Mouse (Mus musculus) kidney, adult 2 months (tissue): ENCODE data around the gene Myo9b. TPM values are rescaled to one million over a fixed set of nuclear protein-coding genes. Genes with fewer than 3 reads are reported as not detected.
"Not testable (repeated sequence)": the region's sequence is repeated elsewhere in the genome, so short reads cannot be mapped to it uniquely, and the experiment has no call there.

Experiments
- DNase-seq: peaks from one replicate; pipeline ENCODE4 v3.0.0; 2021
- H3K27ac ChIP-seq: fragments of 200-500 bp; 2 replicates; pipeline ENCODE4 v1.5.1; 2012; ENCODE audit warnings: low read depth, low read length, control low read depth, inconsistent platforms; ENCODE audit not compliant: insufficient read depth
- H3K27me3 ChIP-seq: fragments of 200-500 bp; replicated peaks from 2 replicates; pipeline ENCODE4 v1.6.1; 2012; ENCODE audit warnings: mild to moderate bottlenecking, moderate library complexity, low read length, inconsistent platforms; ENCODE audit not compliant: control insufficient read depth, insufficient read depth
- H3K36me3 ChIP-seq: fragments of 200-500 bp; 2 replicates; pipeline ENCODE4 v1.6.1; 2012; ENCODE audit warnings: mild to moderate bottlenecking, moderate library complexity, low read length, inconsistent platforms; ENCODE audit not compliant: control insufficient read depth, insufficient read depth
- H3K4me1 ChIP-seq: fragments of 200-500 bp; 2 replicates; pipeline ENCODE4 v1.6.1; 2011; ENCODE audit warnings: low read length; ENCODE audit not compliant: control insufficient read depth, insufficient read depth
- H3K4me3 ChIP-seq: fragments of 200-500 bp; 2 replicates; pipeline ENCODE4 v1.5.1; 2011; ENCODE audit warnings: mild to moderate bottlenecking, low read depth, low read length, control low read depth; ENCODE audit not compliant: insufficient read depth
- CTCF ChIP-seq: fragments of 200-500 bp; conservative IDR thresholded peaks from 2 replicates; pipeline ENCODE4 v1.5.1; 2011; ENCODE audit warnings: low read depth, mild to moderate bottlenecking, control low read depth, low read length, moderate library complexity, mixed read lengths; ENCODE audit not compliant: insufficient read depth, insufficient read length
- POLR2A ChIP-seq: fragments of 200-500 bp; IDR thresholded peaks from one replicate; pipeline ENCODE4 v1.6.1; 2011; ENCODE audit warnings: low read depth, low read length, control low read depth
- WGBS: fragments of 180-500 bp; shearing (Covaris S2); methylation state at CpG from one replicate; pipeline ENCODE4 v1.1.7; 2018; 5-methylcytosine and 5-hydroxymethylcytosine counted together
- polyA plus RNA-seq: library from polyadenylated mRNA; depleted of rRNA; stranded (reverse); fragments of >200 nt; gene quantifications from 2 replicates; pipeline ENCODE4 v1.2.3, GENCODE M21; 2012

The Myo9b gene
- polyA plus RNA-seq, 1 experiment = 12.0 TPM

DNA sequence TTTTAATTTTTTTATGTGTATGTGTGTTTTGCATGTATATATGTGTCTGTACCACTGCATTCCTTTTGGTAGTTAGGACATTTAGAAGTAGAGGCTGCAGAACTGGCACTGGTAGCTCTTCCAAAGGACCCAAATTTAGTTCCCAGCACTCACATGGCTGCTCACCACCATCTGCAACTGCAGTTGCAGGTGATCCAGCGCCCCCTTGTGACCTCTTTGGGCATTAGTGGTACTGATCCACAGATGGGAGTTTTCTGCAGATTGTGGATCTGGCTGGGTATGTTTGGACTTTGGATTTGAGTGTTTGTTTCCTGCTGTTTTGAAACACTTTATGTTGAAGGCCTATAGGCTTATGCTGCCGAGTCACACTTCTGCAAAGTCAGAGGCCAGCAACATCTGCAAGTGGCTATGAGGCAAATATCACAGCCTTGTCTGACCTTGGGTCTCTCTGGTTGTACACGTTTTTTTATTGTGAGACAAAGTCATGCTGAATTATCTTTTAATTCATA, 16.0 kb downstream of the Myo9b start:
- no peaks in the 10 kb centered on the region for H3K4me1 ChIP-seq
- no peaks in the 10 kb centered on the region for H3K36me3 ChIP-seq
- peak; percentile 18; the same call in 1 of the 2 replicates for TF ChIP-seq CTCF
- no peak for TF ChIP-seq POLR2A
- WGBS = 60% methylated on average over 3 of the region's 3 CpGs
- no peak overlapping the region for H3K27ac ChIP-seq
- no peak for DNase-seq
- H3K27me3 ChIP-seq = no peaks in the 10 kb centered on the region
- no peak overlapping the region for H3K4me3 ChIP-seq

DNA sequence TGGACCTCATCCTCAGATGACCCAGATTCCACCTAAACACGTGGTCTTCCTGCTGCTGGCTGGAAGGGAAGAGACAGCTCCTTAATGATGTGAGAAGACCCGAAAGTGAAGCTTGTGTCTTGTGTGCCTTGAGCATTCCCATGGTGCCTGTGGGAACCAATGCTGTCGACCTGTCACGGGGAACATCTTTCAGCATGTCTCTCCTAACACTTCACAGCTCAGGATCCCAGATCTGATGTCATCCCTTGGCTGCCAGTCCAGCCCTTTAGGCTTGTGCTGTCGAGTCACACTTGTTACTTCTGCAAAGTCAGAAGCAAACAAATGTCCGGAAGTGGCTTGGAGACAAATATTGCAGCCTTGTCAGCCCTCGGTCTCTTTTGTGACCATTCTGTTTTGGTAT, 16.6 kb downstream of the Myo9b start:
- peak; percentile 20 for DNase-seq
- H3K4me3 ChIP-seq = no peak overlapping the region
- H3K27ac ChIP-seq = no peak overlapping the region
- no peaks in the 10 kb centered on the region for H3K36me3 ChIP-seq
- WGBS = 72% methylated on average over 7 of the region's 7 CpGs
- no peaks in the 10 kb centered on the region for H3K4me1 ChIP-seq
- H3K27me3 ChIP-seq = no peaks in the 10 kb centered on the region
- TF ChIP-seq CTCF = no peak
- no peak for TF ChIP-seq POLR2A

DNA sequence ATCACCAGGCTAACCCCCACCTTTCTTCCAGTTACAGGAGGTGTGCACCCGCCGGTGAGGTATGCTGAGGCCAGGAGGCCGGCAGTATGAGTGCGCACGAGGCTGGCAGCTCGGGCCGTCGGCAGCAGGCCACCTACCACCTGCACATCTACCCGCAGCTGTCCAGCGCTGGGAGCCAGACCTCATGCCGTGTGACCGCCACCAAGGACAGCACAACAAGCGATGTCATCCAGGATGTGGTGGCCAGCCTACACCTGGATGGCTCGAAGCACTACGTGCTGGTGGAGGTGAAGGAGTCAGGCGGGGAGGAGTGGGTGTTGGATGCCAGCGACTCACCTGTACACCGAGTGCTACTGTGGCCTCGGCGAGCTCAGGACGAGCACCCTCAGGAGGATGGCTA, 17.7 kb downstream of the Myo9b start:
- 95% methylated on average over 21 of the region's 21 CpGs for WGBS
- Histone ChIP-seq H3K4me3 (no peak overlapping the region), H3K27me3 (no peaks in the 10 kb centered on the region), H3K36me3 (no peaks in the 10 kb centered on the region), H3K27ac (no peak overlapping the region), H3K4me1 (no peaks in the 10 kb centered on the region)
- TF ChIP-seq POLR2A (no peak), CTCF (no peak)
- no peak for DNase-seq

GRCm38 (mm10) chr8:71290911-71291310, 18.4 kb downstream of the Myo9b start:
- WGBS = 94% methylated on average over 10 of the region's 10 CpGs
- H3K27ac ChIP-seq = no peak overlapping the region

GRCm38 (mm10) chr8:71291351-71291750, 18.8 kb downstream of the Myo9b start:
- no peak overlapping the region for H3K27ac ChIP-seq
- H3K27me3 ChIP-seq = no peaks in the 10 kb centered on the region
- DNase-seq = no peak
- H3K4me1 ChIP-seq = no peaks in the 10 kb centered on the region
- H3K4me3 ChIP-seq = no peak overlapping the region
- H3K36me3 ChIP-seq = no peaks in the 10 kb centered on the region
- TF ChIP-seq POLR2A = no peak
- no peak for TF ChIP-seq CTCF
- WGBS = 92% methylated on average over 6 of the region's 6 CpGs

More at GRCm38 (mm10) chr8:71290911-71291310, 18.4 kb downstream of the Myo9b start:
- no peak for DNase-seq
- H3K27me3 ChIP-seq = no peaks in the 10 kb centered on the region
- no peaks in the 10 kb centered on the region for H3K36me3 ChIP-seq
- no peak overlapping the region for H3K4me3 ChIP-seq
- no peak for TF ChIP-seq CTCF
- no peak for TF ChIP-seq POLR2A
- no peaks in the 10 kb centered on the region for H3K4me1 ChIP-seq

DNA sequence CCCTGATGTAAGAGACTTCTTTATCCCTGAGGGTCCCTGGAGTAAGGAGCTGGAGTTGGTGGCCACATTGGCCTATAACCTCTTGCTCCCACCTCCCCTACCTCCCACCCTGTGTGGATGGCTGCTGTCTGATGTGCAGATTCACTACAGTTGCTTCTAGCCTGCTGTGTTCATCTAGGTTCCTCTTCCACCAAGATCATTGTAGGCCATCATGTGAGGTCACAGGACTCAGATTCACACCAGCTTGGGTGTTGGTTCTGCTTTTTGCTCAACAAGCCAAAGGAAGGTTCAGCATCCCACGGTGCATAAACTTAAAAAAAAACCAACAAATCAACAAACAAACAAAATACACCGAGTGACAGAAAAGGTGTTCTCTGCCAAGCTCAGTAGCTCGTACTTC, 21.4 kb downstream of the Myo9b start:
- 91% methylated on average over 3 of the region's 3 CpGs for WGBS

GRCm38 (mm10) chr8:71296188-71296621, 23.7 kb downstream of the Myo9b start:
- TF ChIP-seq POLR2A = no peak
- no peak for TF ChIP-seq CTCF
- DNase-seq = peak; percentile 23

More for the DNA sequence above, 21.4 kb downstream of the Myo9b start:
- not testable (repeated sequence) for H3K27me3 ChIP-seq, H3K4me3 ChIP-seq, H3K4me1 ChIP-seq, DNase-seq, H3K27ac ChIP-seq, H3K36me3 ChIP-seq

DNA sequence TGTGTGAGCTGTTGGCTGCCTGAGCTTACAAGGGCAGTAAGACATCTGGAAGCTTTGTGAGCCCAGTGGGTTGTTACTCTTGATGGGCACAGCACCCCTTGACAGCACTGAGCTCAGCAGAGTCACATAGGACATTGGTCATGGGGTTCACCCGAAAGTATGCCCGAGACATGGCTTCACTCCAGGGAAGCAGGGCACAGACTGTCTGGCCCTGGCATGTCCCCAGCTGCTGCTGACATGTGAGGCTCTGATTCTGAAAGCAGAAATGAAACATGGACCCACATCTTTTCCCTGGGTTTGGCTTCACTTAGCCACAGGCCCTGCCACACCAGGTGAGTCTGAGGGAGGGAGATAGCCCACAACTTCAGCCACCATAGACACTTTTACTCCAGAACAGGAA, 24.3 kb downstream of the Myo9b start:
- Histone ChIP-seq H3K36me3 (no peaks in the 10 kb centered on the region), H3K27me3 (no peaks in the 10 kb centered on the region), H3K27ac (no peak overlapping the region), H3K4me1 (no peaks in the 10 kb centered on the region), H3K4me3 (no peak overlapping the region)
- no peak for DNase-seq
- no peak for TF ChIP-seq CTCF
- TF ChIP-seq POLR2A = no peak
- WGBS = 88% methylated on average over 2 of the region's 2 CpGs

More at GRCm38 (mm10) chr8:71296188-71296621, 23.7 kb downstream of the Myo9b start:
- no peaks in the 10 kb centered on the region for H3K36me3 ChIP-seq
- no peaks in the 10 kb centered on the region for H3K27me3 ChIP-seq
- no peaks in the 10 kb centered on the region for H3K4me1 ChIP-seq
- 84% methylated on average over 2 of the region's 2 CpGs for WGBS
- no peak overlapping the region for H3K27ac ChIP-seq
- H3K4me3 ChIP-seq = no peak overlapping the region
